Mouse (Mus musculus) heart, embryonic 14.5 days (tissue): ENCODE data around the gene Inpp4b. TPM values are rescaled to one million over a fixed set of nuclear protein-coding genes. Genes with fewer than 3 reads are reported as not detected.

Source experiments
- ATAC-seq: fragments of 200-750 bp; cut with Nextera tagmentation; 2 replicates; pipeline ENCODE4 v1.8.0; 2017; ENCODE audit warnings: low read depth, moderate TSS enrichment; ENCODE audit not compliant: insufficient number of reproducible peaks, insufficient read depth, low FRiP score
- H3K27ac ChIP-seq, 2 experiments: fragments of 200-500 bp in 1 of 2; fragments of 300-500 bp in 1 of 2; sonication (generic) in 1 of 2; replicated peaks in 1 of 2; 2 replicates each; pipeline ENCODE4 v1.5.1; 2012 to 2014; ENCODE audit warnings: low read depth in 2 of 2, low read length in 2 of 2, control low read depth in 1 of 2, mild to moderate bottlenecking in 1 of 2, mixed read lengths in 1 of 2; ENCODE audit not compliant: control insufficient read depth in 1 of 2, insufficient read depth in 1 of 2
- H3K27me3 ChIP-seq: fragments of 300-500 bp; sonication (generic); 2 replicates; pipeline ENCODE4 v1.6.1; 2014; ENCODE audit warnings: mild to moderate bottlenecking, low read length, control low read depth; ENCODE audit not compliant: control insufficient read depth, insufficient read depth
- H3K36me3 ChIP-seq: fragments of 300-500 bp; sonication (generic); 2 replicates; pipeline ENCODE4 v1.6.1; 2014; ENCODE audit warnings: mild to moderate bottlenecking, control low read depth, low read length, mixed read lengths; ENCODE audit not compliant: control insufficient read depth, insufficient read depth
- H3K4me1 ChIP-seq, 2 experiments: fragments of 200-500 bp in 1 of 2; fragments of 300-500 bp in 1 of 2; sonication (generic) in 1 of 2; 2 replicates each; pipeline ENCODE4 v1.6.1; 2012 to 2014; ENCODE audit warnings: low read length in 2 of 2, control low read depth in 1 of 2, mixed read lengths in 1 of 2; ENCODE audit not compliant: control insufficient read depth in 2 of 2, insufficient read depth in 2 of 2
- H3K4me2 ChIP-seq: fragments of 300-500 bp; sonication (generic); 2 replicates; pipeline ENCODE4 v1.6.1; 2014; ENCODE audit warnings: mild to moderate bottlenecking, low read length
- H3K4me3 ChIP-seq, 2 experiments: fragments of 200-500 bp in 1 of 2; fragments of 300-500 bp in 1 of 2; sonication (generic) in 1 of 2; 2 replicates each; pipeline ENCODE4 v1.5.1; 2012 to 2014; ENCODE audit warnings: low read length in 2 of 2, mild to moderate bottlenecking in 2 of 2, control low read depth in 1 of 2, low read depth in 1 of 2, moderate library complexity in 1 of 2; ENCODE audit not compliant: control insufficient read depth in 1 of 2, insufficient read depth in 1 of 2
- H3K9ac ChIP-seq: fragments of 300-500 bp; sonication (generic); 2 replicates; pipeline ENCODE4 v1.6.1; 2014; ENCODE audit warnings: mild to moderate bottlenecking, low read length
- H3K9me3 ChIP-seq: fragments of 300-500 bp; sonication (generic); 2 replicates; pipeline ENCODE4 v1.6.1; 2016; ENCODE audit warnings: low read length, control low read depth; ENCODE audit not compliant: control insufficient read depth
- WGBS: fragments of 180-500 bp; shearing (Covaris S2); extraction: QIAGEN DNeasy Blood & Tissue Kit; methylation state at CpG from one replicate; pipeline ENCODE4 v1.1.7; 2014; 5-methylcytosine and 5-hydroxymethylcytosine counted together
- polyA plus RNA-seq: library from polyadenylated mRNA; unstranded; fragments of >200 nt; fragmentation: Nextera tagmentation; extraction: Ambion mirVana; gene quantifications from 2 replicates; pipeline ENCODE4 v1.2.1, GENCODE M21; 2014

Inpp4b gene
- polyA plus RNA-seq, 1 experiment from 2014 or later, result 15.7 TPM

GRCm38 (mm10) chr8:81527661-81528060, 185.3 kb downstream of the Inpp4b start:
- no peak overlapping the region for H3K4me2 ChIP-seq
- H3K27me3 ChIP-seq, result no peaks in the 10 kb centered on the region
- no peaks in the 10 kb centered on the region for H3K9me3 ChIP-seq
- no peaks in the 10 kb centered on the region for H3K36me3 ChIP-seq
- H3K9ac ChIP-seq, result no peak overlapping the region
- H3K27ac ChIP-seq, result no peak overlapping the region
- no peaks in the 10 kb centered on the region for H3K4me1 ChIP-seq
- ATAC-seq, result no peak
- WGBS, result 32% methylated on average over 4 of the region's 4 CpGs
- no peak overlapping the region for H3K4me3 ChIP-seq

- H3K36me3 ChIP-seq, result no peaks in the 10 kb centered on the region
- 84% methylated on average over 3 of the region's 3 CpGs for WGBS
- H3K4me1 ChIP-seq, result no peaks in the 10 kb centered on the region
- H3K9ac ChIP-seq, result no peak overlapping the region
- H3K4me2 ChIP-seq, result no peak overlapping the region
- H3K9me3 ChIP-seq, result no peaks in the 10 kb centered on the region
- no peak for ATAC-seq
- no peaks in the 10 kb centered on the region for H3K27me3 ChIP-seq
- H3K27ac ChIP-seq, result no peak overlapping the region
- H3K4me3 ChIP-seq, result no peak overlapping the region
Observed at GRCm38 (mm10) chr8:81538310-81538709, 196.0 kb downstream of the Inpp4b start.

- H3K27me3 ChIP-seq, result no peaks in the 10 kb centered on the region
- no peak overlapping the region for H3K9ac ChIP-seq
- no peaks in the 10 kb centered on the region for H3K4me1 ChIP-seq
- H3K27ac ChIP-seq, result no peak overlapping the region
- 73% methylated on average over 4 of the region's 4 CpGs for WGBS
- H3K36me3 ChIP-seq, result no peaks in the 10 kb centered on the region
- ATAC-seq, result no peak
- H3K4me2 ChIP-seq, result no peak overlapping the region
- no peaks in the 10 kb centered on the region for H3K9me3 ChIP-seq
- no peak overlapping the region for H3K4me3 ChIP-seq
Observed at GRCm38 (mm10) chr8:81558550-81558949, 216.2 kb downstream of the Inpp4b start.

- Histone ChIP-seq H3K4me1 (no peaks in the 10 kb centered on the region), H3K4me3 (no peak overlapping the region), H3K27ac (no peak overlapping the region), H3K9me3 (no peaks in the 10 kb centered on the region), H3K4me2 (no peak overlapping the region), H3K27me3 (no peaks in the 10 kb centered on the region), H3K9ac (no peak overlapping the region), H3K36me3 (no peaks in the 10 kb centered on the region)
- no peak for ATAC-seq
- 39% methylated on average over 1 of the region's 1 CpGs for WGBS
Observed at GRCm38 (mm10) chr8:81562405-81562804, 220.0 kb downstream of the Inpp4b start.

- H3K4me1 ChIP-seq, result no peaks in the 10 kb centered on the region
- no peak overlapping the region for H3K4me3 ChIP-seq
- no peaks in the 10 kb centered on the region for H3K27me3 ChIP-seq
- no peak overlapping the region for H3K4me2 ChIP-seq
- no peak overlapping the region for H3K9ac ChIP-seq
- no peak overlapping the region for H3K27ac ChIP-seq
- ATAC-seq, result no peak
- no peaks in the 10 kb centered on the region for H3K9me3 ChIP-seq
- 83% methylated on average over 4 of the region's 4 CpGs for WGBS
- no peaks in the 10 kb centered on the region for H3K36me3 ChIP-seq
Observed at GRCm38 (mm10) chr8:81565484-81565883, 223.1 kb downstream of the Inpp4b start.

GRCm38 (mm10) chr8:81572319-81573104, 230.2 kb downstream of the Inpp4b start:
- no peak overlapping the region for H3K4me3 ChIP-seq
- H3K36me3 ChIP-seq, result no peaks in the 10 kb centered on the region
- no peaks in the 10 kb centered on the region for H3K9me3 ChIP-seq
- WGBS, result 74% methylated on average over 1 of the region's 1 CpGs
- H3K4me1 ChIP-seq, result no peaks in the 10 kb centered on the region
- no peak overlapping the region for H3K9ac ChIP-seq
- no peak overlapping the region for H3K27ac ChIP-seq
- H3K4me2 ChIP-seq, result no peak overlapping the region
- H3K27me3 ChIP-seq, result no peaks in the 10 kb centered on the region
- no peak for ATAC-seq

GRCm38 (mm10) chr8:81575268-81575917, 233.0 kb downstream of the Inpp4b start:
- ATAC-seq, result no peak
- no peak overlapping the region for H3K4me3 ChIP-seq

More at GRCm38 (mm10) chr8:81575268-81575917, 233.0 kb downstream of the Inpp4b start:
- H3K36me3 ChIP-seq, result no peaks in the 10 kb centered on the region
- WGBS, result 85% methylated on average over 3 of the region's 3 CpGs
- no peaks in the 10 kb centered on the region for H3K4me1 ChIP-seq
- H3K4me2 ChIP-seq, result no peak overlapping the region
- no peak overlapping the region for H3K9ac ChIP-seq
- no peaks in the 10 kb centered on the region for H3K27me3 ChIP-seq
- H3K27ac ChIP-seq, result no peak overlapping the region
- no peaks in the 10 kb centered on the region for H3K9me3 ChIP-seq
